Mouse (Mus musculus): ENCODE measurements around the gene Slc43a2.
"Not testable (repeated sequence)": the region's sequence is repeated elsewhere in the genome, so short reads cannot be mapped to it uniquely, and the experiment has no call there.

The Slc43a2 gene

GRCm38 (mm10) chr11:75574378-75575123, 43.1 kb downstream of the Slc43a2 start:
- DNase-seq = no peak

DNA sequence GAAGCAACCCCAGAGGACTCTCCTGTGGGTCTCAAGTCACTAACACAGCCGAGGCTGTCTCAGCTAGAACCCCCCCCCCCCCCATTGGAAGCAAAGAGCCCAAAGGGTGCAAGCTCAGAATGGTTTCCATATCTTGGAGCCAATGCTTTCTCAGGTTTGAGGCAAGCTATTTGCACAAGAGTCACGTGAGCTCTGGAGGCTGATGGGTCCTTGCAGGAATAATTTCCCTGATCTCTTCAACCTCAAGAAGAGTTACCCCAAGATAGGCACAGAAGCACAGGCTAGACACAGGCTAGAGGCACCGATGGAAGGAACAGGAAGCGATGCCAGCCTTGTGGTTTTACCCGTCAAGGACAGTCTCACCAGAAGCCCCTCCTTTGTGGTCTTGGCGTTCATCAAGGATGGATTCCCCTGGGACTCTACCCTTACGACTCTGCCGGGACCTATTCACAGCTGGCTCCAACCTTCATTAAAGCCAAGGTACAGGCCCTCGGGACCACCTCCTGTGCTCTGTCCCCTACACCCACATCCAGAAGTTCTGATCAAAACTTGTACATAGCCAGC, 44.1 kb downstream of the Slc43a2 start:
- no peak for DNase-seq

DNA sequence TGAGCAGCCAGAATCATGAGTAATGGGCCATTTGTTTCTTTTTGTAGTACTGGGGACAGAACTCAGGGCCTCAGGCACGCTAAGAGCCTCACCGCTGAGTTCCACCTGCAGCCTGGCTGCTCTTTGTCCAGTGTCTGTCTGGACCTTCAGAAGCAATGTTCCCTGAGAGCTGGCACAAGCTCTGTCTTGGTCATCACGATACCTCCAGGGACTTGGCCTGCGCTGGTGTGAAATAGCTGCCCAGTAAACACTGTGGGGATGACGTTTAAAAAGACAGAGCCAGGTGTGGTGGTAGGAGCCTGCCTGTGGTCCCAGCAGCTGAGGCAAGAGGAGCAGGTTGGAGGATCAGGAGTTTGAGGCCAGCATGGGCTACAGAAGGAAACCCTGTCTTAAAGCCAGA, 47.1 kb downstream of the Slc43a2 start:
- DNase-seq = no peak

GRCm38 (mm10) chr11:75581495-75582149, 50.1 kb downstream of the Slc43a2 start:
- no peak for DNase-seq

DNA sequence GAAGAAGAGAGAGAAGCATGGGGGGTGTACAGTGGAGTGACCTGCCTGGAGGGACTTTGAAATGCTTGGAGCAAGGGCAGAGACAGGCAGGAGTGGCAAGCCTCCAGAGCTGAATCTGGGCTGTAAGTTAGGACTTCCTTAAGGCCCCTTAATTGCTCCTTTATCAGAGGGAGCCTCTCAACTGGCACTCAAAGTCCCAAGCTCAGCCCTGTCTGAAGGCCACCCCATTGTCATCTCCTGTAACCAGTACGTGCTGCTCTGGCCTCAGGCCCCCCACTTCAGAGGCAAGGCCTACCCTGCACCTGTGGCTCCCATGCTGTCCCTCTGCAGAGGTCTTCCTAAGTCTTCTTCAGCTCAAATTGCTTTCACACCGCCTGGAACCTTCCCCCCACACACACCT, 52.0 kb downstream of the Slc43a2 start:
- DNase-seq = no peak

DNA sequence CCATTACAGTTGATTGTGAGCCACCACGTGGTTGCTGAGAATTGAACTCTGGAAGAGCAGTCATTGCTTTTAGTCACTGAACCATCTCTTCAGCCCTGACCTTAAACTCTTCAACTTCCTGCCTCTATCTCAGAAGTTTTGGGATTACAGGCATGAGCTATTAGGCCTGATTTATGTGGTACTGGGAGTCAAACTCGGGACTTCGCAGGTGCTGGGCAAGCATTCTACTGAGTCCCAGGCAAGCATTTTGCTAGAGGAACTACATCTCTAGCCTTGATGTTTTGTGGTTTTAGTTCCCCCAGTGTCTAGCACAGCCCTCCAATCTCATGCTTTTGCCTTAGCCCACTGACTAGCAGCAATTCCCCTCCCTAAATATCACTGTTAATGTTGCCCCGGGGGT, 53.6 kb downstream of the Slc43a2 start:
- no peak for DNase-seq

- no peak for DNase-seq
Measured at GRCm38 (mm10) chr11:75585978-75586377, 54.5 kb downstream of the Slc43a2 start.

- DNase-seq = no peak
Measured at GRCm38 (mm10) chr11:75586963-75587362, 55.5 kb downstream of the Slc43a2 start.

GRCm38 (mm10) chr11:75587493-75588284, 56.2 kb downstream of the Slc43a2 start, which contains the start of gene Pitpna:
TSS of gene Pitpna (plus strand) at chr11:75588097.
- peak; percentile 98 for DNase-seq

GRCm38 (mm10) chr11:75588285-75588941, 56.9 kb downstream of the Slc43a2 start:
- DNase-seq = peak; percentile 86

GRCm38 (mm10) chr11:75592612-75593011, 61.1 kb downstream of the Slc43a2 start:
- DNase-seq = no peak

DNA sequence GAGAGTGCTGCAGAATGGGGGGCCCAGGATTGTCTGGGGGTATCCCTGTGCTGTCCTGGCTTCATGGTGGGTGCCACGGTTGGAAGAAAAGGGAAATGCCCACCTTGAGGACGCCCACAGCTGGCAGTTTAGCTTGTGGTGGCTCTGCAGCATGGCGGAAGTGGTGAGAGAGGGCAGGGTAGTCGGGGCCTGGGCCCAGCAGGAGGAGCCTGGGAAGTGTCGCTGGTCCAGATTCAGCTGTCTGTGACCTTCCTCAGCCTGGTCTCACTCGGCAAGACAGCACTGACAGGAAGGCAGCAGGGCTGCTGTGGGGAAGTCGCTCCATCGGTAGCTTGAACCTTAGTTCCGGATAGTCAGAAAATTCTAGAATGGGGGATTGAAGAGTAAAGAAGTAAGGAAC, 62.9 kb downstream of the Slc43a2 start:
- peak; percentile 58 for DNase-seq

- no peak for DNase-seq
Measured at GRCm38 (mm10) chr11:75595404-75595803, 63.9 kb downstream of the Slc43a2 start.

DNA sequence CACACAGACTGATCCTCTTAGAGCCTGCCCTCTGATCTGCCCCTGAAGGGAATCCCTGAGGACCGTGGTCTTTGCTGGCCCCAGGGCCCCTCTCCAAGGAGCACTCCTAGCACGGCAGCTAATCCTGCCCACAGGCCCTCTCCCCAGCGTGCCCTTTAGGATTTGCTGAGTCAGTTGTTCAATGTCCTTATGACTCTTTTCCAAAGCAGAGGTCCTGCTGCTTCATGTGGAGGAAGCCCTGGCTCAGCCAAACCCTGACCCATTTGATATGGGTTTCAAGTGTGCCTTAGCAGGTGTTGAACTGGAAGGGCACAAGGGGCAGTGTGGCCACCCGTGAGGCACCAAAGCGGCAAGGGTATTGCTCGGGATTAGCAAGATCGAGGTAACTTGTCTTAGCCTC, 64.3 kb downstream of the Slc43a2 start:
- DNase-seq = no peak

- DNase-seq = no peak
Measured at GRCm38 (mm10) chr11:75596726-75597255, 65.3 kb downstream of the Slc43a2 start.

GRCm38 (mm10) chr11:75598004-75598403, 66.5 kb downstream of the Slc43a2 start:
- DNase-seq = no peak

- DNase-seq = not testable (repeated sequence)
Measured at GRCm38 (mm10) chr11:75599802-75600201, 68.3 kb downstream of the Slc43a2 start.

DNA sequence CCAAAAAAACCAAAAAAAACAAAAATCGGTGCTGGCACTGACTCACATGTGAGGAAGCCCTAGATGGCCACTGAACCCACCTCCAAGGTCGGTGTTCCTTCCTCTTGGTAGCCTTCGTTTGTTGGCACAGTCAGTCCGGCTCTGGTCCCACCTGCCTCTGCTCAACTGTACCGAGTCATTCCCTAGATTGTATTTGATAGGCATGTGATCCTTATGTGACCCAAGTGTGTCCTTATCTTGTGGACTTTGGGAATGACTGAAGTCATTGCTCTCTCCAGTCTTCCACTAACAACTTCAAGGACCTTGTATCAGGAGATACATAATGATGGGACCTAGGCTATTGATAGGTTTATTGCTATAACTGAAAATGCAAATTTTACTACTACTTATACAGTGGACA, 73.3 kb downstream of the Slc43a2 start:
- DNase-seq = no peak

GRCm38 (mm10) chr11:75605318-75605717, 73.8 kb downstream of the Slc43a2 start:
- no peak for DNase-seq

DNA sequence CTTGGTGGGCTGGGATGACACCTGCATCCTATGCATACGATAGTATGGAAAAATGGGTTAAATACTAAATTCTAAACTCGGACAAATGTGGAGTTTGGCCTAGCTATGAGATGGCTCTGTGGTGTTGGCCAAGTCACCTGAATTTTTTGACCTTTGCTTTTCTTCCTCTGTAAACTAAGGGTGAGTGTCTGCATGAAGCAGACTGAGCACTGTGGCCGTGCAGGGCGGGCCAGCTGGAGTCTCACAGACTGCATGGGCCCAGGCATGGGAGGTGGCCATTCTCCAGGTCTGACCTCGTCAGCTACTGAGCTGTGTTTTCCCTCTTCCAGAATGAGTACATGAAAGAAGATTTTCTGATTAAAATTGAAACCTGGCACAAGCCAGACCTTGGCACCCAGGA, 77.3 kb downstream of the Slc43a2 start:
- no peak for DNase-seq

- no peak for DNase-seq
Measured at GRCm38 (mm10) chr11:75610021-75610420, 78.5 kb downstream of the Slc43a2 start.

- no peak for DNase-seq
Measured at GRCm38 (mm10) chr11:75614769-75615168, 83.3 kb downstream of the Slc43a2 start.

Measured in thymus, postnatal 4 days (tissue).